Mouse (Mus musculus): ENCODE measurements around the gene Tle4.

GRCm38 (mm10) chr19:14415996-14416395 lies 181.9 kb downstream of the Tle4 start:
- TF ChIP-seq CTCF (IDR thresholded peaks at IDR 0.05; ENCODE audit: low read depth) (no peak), EP300 (IDR thresholded peaks at IDR 0.05; ENCODE audit: low read depth) (no peak)

Data from heart, postnatal 0 days (tissue).